Mouse (Mus musculus) ovary, postnatal 10 days (tissue): ENCODE data around the gene Cyp2d11.
A peak's percentile ranks its signal among the peaks of the same experiment; 100 is the strongest.
"Not testable (repeated sequence)": the region's sequence is repeated elsewhere in the genome, so short reads cannot be mapped to it uniquely, and the experiment has no call there.

Experiments
- DNase-seq: peaks from one replicate; pipeline ENCODE4 v3.0.0; 2022; ENCODE audit warnings: low spot score

The Cyp2d11 gene

GRCm38 (mm10) chr15:82393922-82394321 is at the start of gene Cyp2d11:
Gene Cyp2d11, minus strand, starts transcription at chr15:82394022.
- DNase-seq, result not testable (repeated sequence)

GRCm38 (mm10) chr15:82437975-82438617 is 44.3 kb upstream of the Cyp2d11 start:
- DNase-seq, result no peak

GRCm38 (mm10) chr15:82435606-82436005 is 41.8 kb upstream of the Cyp2d11 start:
- DNase-seq, result no peak

GRCm38 (mm10) chr15:82435011-82435410 is 41.2 kb upstream of the Cyp2d11 start:
- no peak for DNase-seq

- no peak for DNase-seq
Measured at GRCm38 (mm10) chr15:82434541-82434940, 40.7 kb upstream of the Cyp2d11 start.

GRCm38 (mm10) chr15:82433621-82434020 is 39.8 kb upstream of the Cyp2d11 start:
- no peak for DNase-seq

GRCm38 (mm10) chr15:82433137-82433536 is 39.3 kb upstream of the Cyp2d11 start, which contains the start of gene Cyp2d9:
Gene Cyp2d9, plus strand, starts transcription at chr15:82433437.
- no peak for DNase-seq

- no peak for DNase-seq
Measured at GRCm38 (mm10) chr15:82423471-82423870, 29.6 kb upstream of the Cyp2d11 start.

- no peak for DNase-seq
Measured at GRCm38 (mm10) chr15:82422935-82423334, 29.1 kb upstream of the Cyp2d11 start.

- no peak for DNase-seq
Measured at GRCm38 (mm10) chr15:82418616-82419015, 24.8 kb upstream of the Cyp2d11 start.

GRCm38 (mm10) chr15:82416797-82417789 is 23.3 kb upstream of the Cyp2d11 start:
- DNase-seq, result peak; percentile 50

GRCm38 (mm10) chr15:82407536-82407935 is 13.7 kb upstream of the Cyp2d11 start:
- no peak for DNase-seq

GRCm38 (mm10) chr15:82406981-82407380 is 13.2 kb upstream of the Cyp2d11 start, which contains the start of gene Cyp2d10:
Gene Cyp2d10, minus strand, starts transcription at chr15:82407195.
- no peak for DNase-seq

GRCm38 (mm10) chr15:82404163-82404562 is 10.3 kb upstream of the Cyp2d11 start:
- DNase-seq, result no peak

- no peak for DNase-seq
Measured at GRCm38 (mm10) chr15:82403606-82404005, 9.8 kb upstream of the Cyp2d11 start.

GRCm38 (mm10) chr15:82402741-82403140 is 8.9 kb upstream of the Cyp2d11 start:
- no peak for DNase-seq

GRCm38 (mm10) chr15:82402106-82402505 is 8.3 kb upstream of the Cyp2d11 start:
- DNase-seq, result no peak

GRCm38 (mm10) chr15:82401516-82401915 is 7.7 kb upstream of the Cyp2d11 start:
- DNase-seq, result no peak

- DNase-seq, result not testable (repeated sequence)
Measured at GRCm38 (mm10) chr15:82395955-82396354, 2.1 kb upstream of the Cyp2d11 start.

- not testable (repeated sequence) for DNase-seq
Measured at GRCm38 (mm10) chr15:82389916-82390315, 3.9 kb downstream of the Cyp2d11 start.

- no peak for DNase-seq
Measured at GRCm38 (mm10) chr15:82385729-82386128, 8.1 kb downstream of the Cyp2d11 start.

GRCm38 (mm10) chr15:82382441-82382840 is 11.4 kb downstream of the Cyp2d11 start:
- no peak for DNase-seq

GRCm38 (mm10) chr15:82380714-82381062 is 13.1 kb downstream of the Cyp2d11 start:
- no peak for DNase-seq
